In the genomic region with DNA sequence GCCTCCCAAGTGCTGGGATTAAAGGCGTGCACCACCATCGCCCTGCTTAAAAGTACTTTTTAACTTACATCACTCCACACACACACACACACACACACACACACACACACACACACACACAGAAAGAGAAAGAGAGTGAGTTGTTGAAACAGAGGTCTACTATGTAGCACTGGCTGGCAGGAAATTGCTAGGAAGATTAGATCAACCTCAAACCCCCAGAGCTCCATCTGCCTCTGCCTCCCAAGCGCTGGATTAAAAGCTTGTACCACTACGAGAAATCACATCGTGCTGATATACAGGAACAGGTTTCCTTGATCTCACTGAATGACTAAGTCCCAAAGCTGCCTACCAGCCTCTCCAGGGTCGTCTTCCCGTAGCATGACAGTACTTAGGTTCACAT, we compare ENCODE assay signal across 25 mouse cellular contexts. TPM values are rescaled to one million over a fixed set of nuclear protein-coding genes. Genes with fewer than 3 reads are reported as not detected.
DNase-seq lines count a peak whose midpoint lies in the region; TF ChIP-seq lines count a peak whose summit lies in the region.
"Had no signal": no experiment of that assay in that cellular context is flagged by ENCODE, and none has a peak within 500 bp of the region (broad histone marks: within the 10 kb centered on the region; RNA-seq: fewer than 3 reads in every experiment).

No protein-coding gene starts in this region.

- no peak overlapping the region for H3K4me3 ChIP-seq in spleen, adult 2 months (ENCODE audit: extremely low read depth, insufficient read depth, insufficient read length)
- no peak overlapping the region for H3K4me3 ChIP-seq in MEL (ENCODE audit: control insufficient read depth in 1 of 2, insufficient read depth in 1 of 2, low read depth in 2 of 2, low read length in 2 of 2)
- H3K4me3 ChIP-seq: embryonic facial prominence, embryonic 12.5 days; forebrain, embryonic 12.5 days; gastrocnemius, adult 2 months; heart, embryonic 15.5 days; hindbrain, embryonic 15.5 days; kidney, embryonic 15.5 days; limb, embryonic 10.5 days; liver, embryonic 15.5 days; midbrain, embryonic 12.5 days; stomach, embryonic 15.5 days had no signal

- H3K27ac ChIP-seq in spleen, adult 2 months (ENCODE audit: insufficient read depth, low read length), result 0 out of 2 replicates have a peak overlapping the region, but pooled peaks have one; percentile 5
- H3K27ac ChIP-seq in MEL (ENCODE audit: control insufficient read depth, low read depth, low read length), result no peak overlapping the region
- H3K27ac ChIP-seq: embryonic facial prominence, embryonic 12.5 days; forebrain, embryonic 12.5 days; gastrocnemius, adult 2 months; heart, embryonic 15.5 days; hindbrain, embryonic 15.5 days; kidney, embryonic 15.5 days; limb, embryonic 10.5 days; liver, embryonic 15.5 days; midbrain, embryonic 12.5 days; stomach, embryonic 15.5 days had no signal

- H3K79me2 ChIP-seq in MEL (ENCODE audit: control insufficient read depth, insufficient read depth, low read length, poor library complexity), result peaks cover 4% of the 10 kb centered on the region; the same call in 1 of the 2 replicates

- H3K9ac ChIP-seq in MEL (ENCODE audit: control insufficient read depth, low read depth, low read length, poor library complexity, severe bottlenecking), result no peak overlapping the region
- H3K9ac ChIP-seq: embryonic facial prominence, embryonic 12.5 days; forebrain, embryonic 12.5 days; heart, embryonic 15.5 days; hindbrain, embryonic 15.5 days; kidney, embryonic 15.5 days; liver, embryonic 15.5 days; midbrain, embryonic 12.5 days; stomach, embryonic 15.5 days had no signal

- no peak for TF ChIP-seq CTCF in spleen, adult 2 months (IDR thresholded peaks at IDR 0.05; ENCODE audit: extremely low read depth, insufficient read depth, insufficient read length, insufficient replicate concordance)
- TF ChIP-seq CTCF in MEL (IDR thresholded peaks at IDR 0.05 in 2 of 3, conservative IDR thresholded peaks at IDR 0.05 in 1 of 3; ENCODE audit: control insufficient read depth in 1 of 3, insufficient read depth in 1 of 3, low read depth in 2 of 3, low read length in 3 of 3, poor library complexity in 1 of 3, severe bottlenecking in 1 of 3), result no peak

- TF ChIP-seq RAD21 in MEL (IDR thresholded peaks at IDR 0.05; ENCODE audit: low read depth, low read length), result no peak

- no peak for TF ChIP-seq EP300 in MEL (IDR thresholded peaks at IDR 0.05; ENCODE audit: low read depth in 1 of 2, low read length in 2 of 2)

- H3K36me3 ChIP-seq in spleen, adult 2 months (ENCODE audit: control insufficient read depth, insufficient read depth, low read length), result peaks cover 26% of the 10 kb centered on the region
- peaks cover 4 to 52% of the 10 kb centered on the region in 2 experiments; a peak in 3 of 4 replicates for H3K36me3 ChIP-seq in MEL (ENCODE audit: control insufficient read depth in 1 of 2, insufficient read depth in 2 of 2, low read length in 2 of 2)

- TF ChIP-seq POLR2A in spleen, adult 2 months (IDR thresholded peaks at IDR 0.05; ENCODE audit: low read depth, low read length), result no peak
- no peak for TF ChIP-seq POLR2A in MEL (IDR thresholded peaks at IDR 0.05; ENCODE audit: control insufficient read depth in 1 of 2, insufficient read depth in 1 of 2, low read depth in 1 of 2, low read length in 2 of 2, poor library complexity in 1 of 2)

- no peak for DNase-seq in spleen, adult 2 months (ENCODE audit: low read depth in 1 of 2, low spot score in 2 of 2)
- DNase-seq in spleen, postnatal 36 days (ENCODE audit: low spot score in 2 of 2), result no peak
- DNase-seq in MEL (ENCODE audit: low read depth, low spot score), result peak; percentile 33
- peak; percentile 74 for DNase-seq in induced T-regulatory cell, adult 2 months (ENCODE audit: low read depth)
- peak; percentile 43 for DNase-seq in thymus, postnatal 25 days
- DNase-seq in right cerebral cortex, adult 2 months (ENCODE audit: low spot score in 2 of 2), result no peak
- DNase-seq in lung, postnatal 36 days, result no peak
- DNase-seq in kidney, adult 11 months, result no peak
- DNase-seq: adrenal gland, adult 2 months; cerebellum, adult 11-12 months; cerebellum, postnatal 10 days; gastrocnemius, adult 2 months; heart, postnatal 4 days; kidney, postnatal 36 days; liver; retina, postnatal 1 day had no signal

- 70% methylated on average over 7 of the region's 7 CpGs for WGBS in spleen, adult 2 months

- no peaks in the 10 kb centered on the region for H3K9me3 ChIP-seq in MEL (replicated peaks; ENCODE audit: insufficient read depth, low read length)
- H3K9me3 ChIP-seq: embryonic facial prominence, embryonic 12.5 days; forebrain, embryonic 12.5 days; heart, embryonic 15.5 days; hindbrain, embryonic 15.5 days; kidney, embryonic 15.5 days; limb, embryonic 10.5 days; liver, embryonic 15.5 days; midbrain, embryonic 12.5 days; stomach, embryonic 15.5 days had no signal

- no peaks in the 10 kb centered on the region for H3K27me3 ChIP-seq in spleen, adult 2 months (ENCODE audit: control insufficient read depth, insufficient read depth, low read length)
- H3K27me3 ChIP-seq in MEL (ENCODE audit: control insufficient read depth in 1 of 2, insufficient read depth in 2 of 2, low read length in 2 of 2), result no peaks in the 10 kb centered on the region
- H3K27me3 ChIP-seq: embryonic facial prominence, embryonic 12.5 days; forebrain, embryonic 12.5 days; heart, embryonic 15.5 days; hindbrain, embryonic 15.5 days; kidney, embryonic 15.5 days; liver, embryonic 15.5 days; midbrain, embryonic 12.5 days; stomach, embryonic 15.5 days had no signal

- no peaks in the 10 kb centered on the region for H3K4me1 ChIP-seq in spleen, adult 2 months (ENCODE audit: control insufficient read depth, insufficient read depth, insufficient read length)
- H3K4me1 ChIP-seq in MEL (ENCODE audit: control insufficient read depth in 1 of 2, insufficient read depth in 2 of 2, low read length in 2 of 2), result peaks cover 0 to 3% of the 10 kb centered on the region in 2 experiments; a peak in 2 of 4 replicates
- H3K4me1 ChIP-seq: embryonic facial prominence, embryonic 12.5 days; forebrain, embryonic 12.5 days; heart, embryonic 15.5 days; hindbrain, embryonic 15.5 days; kidney, embryonic 15.5 days; limb, embryonic 10.5 days; liver, embryonic 15.5 days; midbrain, embryonic 12.5 days; stomach, embryonic 15.5 days had no signal

TF ChIP-seq in MEL, 35 proteins besides CTCF, POLR2A, EP300 and RAD21:
- TF ChIP-seq MEF2A (IDR thresholded peaks at IDR 0.05; ENCODE audit: extremely low read depth, insufficient replicate concordance, low read depth, low read length, poor library complexity, severe bottlenecking) (no peak), USF1 (IDR thresholded peaks at IDR 0.05; ENCODE audit: low read depth, low read length) (no peak), HCFC1 (IDR thresholded peaks at IDR 0.05; ENCODE audit: low read depth, low read length) (no peak), ZNF384 (IDR thresholded peaks at IDR 0.05; ENCODE audit: low read depth, low read length) (no peak), MAZ (IDR thresholded peaks at IDR 0.05; ENCODE audit: low read depth, low read length) (no peak), NRF1 (IDR thresholded peaks at IDR 0.05; ENCODE audit: insufficient read depth, low read depth, low read length, poor library complexity, severe bottlenecking) (no peak), BHLHE40 (IDR thresholded peaks at IDR 0.05; ENCODE audit: borderline replicate concordance, low read depth, low read length) (no peak), MYC (IDR thresholded peaks at IDR 0.05; ENCODE audit: low read depth, low read length) (no peak), NELFE (IDR thresholded peaks at IDR 0.05; ENCODE audit: low read depth, low read length) (no peak), E2F4 (IDR thresholded peaks at IDR 0.05; ENCODE audit: borderline replicate concordance, low read depth, low read length) (no peak), ZMIZ1 (IDR thresholded peaks at IDR 0.05; ENCODE audit: low read depth, low read length) (no peak), GABPA (IDR thresholded peaks at IDR 0.05; ENCODE audit: low read depth, low read length) (no peak), MXI1 (IDR thresholded peaks at IDR 0.05; ENCODE audit: low read depth, low read length) (no peak), TCF12 (IDR thresholded peaks at IDR 0.05; ENCODE audit: low read depth, low read length) (no peak), UBTF (IDR thresholded peaks at IDR 0.05; ENCODE audit: borderline replicate concordance, insufficient read depth, low read depth, low read length) (no peak), MAFK (IDR thresholded peaks at IDR 0.05; ENCODE audit: borderline replicate concordance, low read depth, low read length) (no peak), CHD1 (IDR thresholded peaks at IDR 0.05; ENCODE audit: low read depth, low read length) (no peak)

RNA-seq across cellular contexts. Expression of gene Nup107, which starts 7.9 kb away (rescaled TPM):
- 5.8 and 6.0 TPM in 2 replicates for polyA plus RNA-seq in spleen, adult 2 months (2012; rRNA removed)
- 77.8 and 80.2 TPM in 2 replicates for total RNA-seq in MEL (2012; rRNA removed)
- polyA plus RNA-seq in MEL (2012; ENCODE audit: insufficient read depth in 1 of 2, insufficient read length in 2 of 2, low read depth in 1 of 2, low replicate concordance in 2 of 2, missing spikeins in 1 of 2), result 10 to 100 TPM in 1 of 2 experiments, not detected in 1; 91.6 TPM

RNA-seq across cellular contexts. Expression of gene Slc35e3, which starts 38.5 kb away (rescaled TPM):
- polyA plus RNA-seq in spleen, adult 2 months (2012; rRNA removed), result 5.6 and 7.4 TPM in 2 replicates
- 3.0 and 3.7 TPM in 2 replicates for total RNA-seq in MEL (2012; rRNA removed)
- polyA plus RNA-seq in MEL (2012; ENCODE audit: insufficient read depth in 1 of 2, insufficient read length in 2 of 2, low read depth in 1 of 2, low replicate concordance in 2 of 2, missing spikeins in 1 of 2), result 1 to 10 TPM in 1 of 2 experiments, not detected in 1; 7.4 TPM

Comparison
In these comparisons a context has a peak if more than half of its experiments do, and no peak if none do; other contexts are left out.
1. DNase-seq: peak in MEL (single experiment), induced T-regulatory cell, adult 2 months (single experiment) and thymus, postnatal 25 days (single experiment); none in spleen, adult 2 months (0 of 2), spleen, postnatal 36 days (0 of 2), right cerebral cortex, adult 2 months (0 of 2), lung, postnatal 36 days (single experiment) and kidney, adult 11 months (single experiment).